Mouse (Mus musculus) bone marrow macrophage, adult 2 months (primary cell): ENCODE results near the gene 1110017D15Rik.

Experiments used
- CTCF ChIP-seq: IDR thresholded peaks from 2 replicates; pipeline ENCODE4 v1.5.1; 2012; ENCODE audit warnings: low read depth, mild to moderate bottlenecking, low read length, moderate library complexity
- POLR2A ChIP-seq: IDR thresholded peaks from 2 replicates; pipeline ENCODE4 v1.6.1; 2012; ENCODE audit warnings: mild to moderate bottlenecking, low read depth, low read length, borderline replicate concordance

- TF ChIP-seq POLR2A (no peak), CTCF (no peak)
Measured at GRCm38 (mm10) chr4:41470684-41471383, 46.3 kb downstream of the 1110017D15Rik start.
